Mouse (Mus musculus): ENCODE data around the gene Lrp1.

The Lrp1 gene

DNA sequence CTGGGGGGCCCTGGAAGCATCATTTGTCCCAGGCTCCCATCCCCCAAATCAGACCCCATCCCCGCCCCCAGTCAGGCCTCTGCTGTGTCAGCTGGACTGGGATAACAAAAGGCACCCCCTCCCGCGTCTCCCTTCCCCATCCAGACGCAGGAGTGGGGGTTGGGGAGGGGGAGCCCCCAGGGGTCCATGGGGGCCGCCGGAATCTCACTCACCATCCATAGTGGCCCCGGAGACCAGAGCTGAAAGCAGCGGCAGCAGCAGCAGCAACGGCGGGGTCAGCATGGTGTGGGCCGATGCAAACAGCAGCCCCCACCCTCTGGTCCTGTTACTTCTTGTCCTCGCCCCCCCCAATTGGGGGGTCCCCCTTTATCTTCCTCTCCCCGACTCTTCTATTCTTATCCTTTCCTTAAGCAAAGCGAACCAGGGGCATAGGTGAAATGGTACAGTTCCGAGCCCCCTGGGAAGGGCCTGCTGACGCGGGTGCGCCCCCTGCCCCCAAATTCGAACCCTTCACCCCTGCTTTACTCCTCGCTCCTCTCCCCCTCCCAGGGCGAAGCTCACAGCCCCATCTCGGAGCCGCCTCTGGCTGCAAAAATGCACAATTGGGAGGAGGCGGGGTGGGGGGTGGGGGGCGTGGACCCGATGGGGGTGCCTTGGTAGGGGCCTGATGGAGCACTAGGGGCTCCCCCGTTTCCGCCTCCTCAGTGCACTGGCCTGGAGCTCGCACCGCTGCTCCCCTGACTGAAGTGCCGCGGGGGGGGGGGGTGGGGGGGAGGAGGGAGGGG lies at the start of gene Lrp1:
Gene Lrp1 (minus strand): TSS at position 743 of the 785 bp plus-strand sequence.
- peak; percentile 61 for DNase-seq (ENCODE audit: low read depth, low spot score)

GRCm38 (mm10) chr10:127670185-127670584 lies 49.2 kb upstream of the Lrp1 start:
- peak; percentile 29 for DNase-seq (ENCODE audit: low read depth, low spot score)

- no peak for DNase-seq (ENCODE audit: low read depth, low spot score)
Observed at GRCm38 (mm10) chr10:127669170-127669569, 48.2 kb upstream of the Lrp1 start.

DNA sequence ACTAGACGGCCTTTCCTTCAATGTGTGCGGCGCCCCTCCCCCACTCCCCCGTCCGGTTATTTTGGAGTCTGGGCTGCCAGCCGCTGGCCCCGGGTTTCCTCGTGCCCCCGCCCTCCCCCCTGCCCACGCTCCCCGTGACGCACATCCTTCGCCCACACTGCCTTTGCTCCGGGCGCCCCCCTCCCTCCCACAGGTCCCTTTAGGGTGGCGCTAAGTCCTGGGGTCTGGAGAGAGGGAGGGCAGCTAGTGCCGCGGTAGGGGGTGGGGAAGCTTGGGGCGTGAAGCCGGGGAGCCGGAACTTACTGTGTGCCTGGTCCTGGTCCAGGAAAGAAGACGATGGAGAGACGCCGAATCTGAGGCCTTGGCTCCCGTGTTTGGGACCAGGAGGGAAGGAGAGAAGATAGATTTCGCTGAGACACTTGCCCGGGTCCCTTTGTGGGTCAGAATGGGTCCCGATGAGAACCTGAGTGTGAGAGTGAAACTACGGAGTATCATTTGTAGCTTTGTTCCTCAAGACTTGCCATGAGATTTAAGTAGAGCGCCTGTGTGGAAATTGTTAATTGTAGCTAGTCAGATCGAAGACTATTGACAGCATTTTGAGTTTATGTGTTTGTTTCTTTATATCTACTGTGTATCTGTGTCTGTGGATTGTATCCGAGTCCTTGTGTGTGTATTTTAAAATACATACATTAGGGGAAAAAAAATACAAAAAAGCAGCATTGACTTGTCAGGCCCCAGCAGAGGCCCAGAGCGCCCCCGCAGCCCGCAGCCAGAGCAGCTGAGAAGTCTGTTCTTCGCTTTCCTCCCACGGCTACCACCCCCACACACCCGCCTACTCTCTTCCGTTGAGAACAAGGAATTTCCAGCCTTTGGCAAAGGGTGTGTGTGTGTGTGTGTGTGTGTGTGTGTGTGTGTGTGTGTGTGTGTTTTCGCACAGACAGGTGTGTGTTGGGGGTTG lies 47.4 kb upstream of the Lrp1 start, which contains the start of gene Nab2:
Gene Nab2 (minus strand): TSS at position 476 of the 958 bp plus-strand sequence.
- DNase-seq (ENCODE audit: low read depth, low spot score), result peak; percentile 71

GRCm38 (mm10) chr10:127667269-127668092 lies 46.5 kb upstream of the Lrp1 start:
- peak; percentile 93 for DNase-seq (ENCODE audit: low read depth, low spot score)

DNA sequence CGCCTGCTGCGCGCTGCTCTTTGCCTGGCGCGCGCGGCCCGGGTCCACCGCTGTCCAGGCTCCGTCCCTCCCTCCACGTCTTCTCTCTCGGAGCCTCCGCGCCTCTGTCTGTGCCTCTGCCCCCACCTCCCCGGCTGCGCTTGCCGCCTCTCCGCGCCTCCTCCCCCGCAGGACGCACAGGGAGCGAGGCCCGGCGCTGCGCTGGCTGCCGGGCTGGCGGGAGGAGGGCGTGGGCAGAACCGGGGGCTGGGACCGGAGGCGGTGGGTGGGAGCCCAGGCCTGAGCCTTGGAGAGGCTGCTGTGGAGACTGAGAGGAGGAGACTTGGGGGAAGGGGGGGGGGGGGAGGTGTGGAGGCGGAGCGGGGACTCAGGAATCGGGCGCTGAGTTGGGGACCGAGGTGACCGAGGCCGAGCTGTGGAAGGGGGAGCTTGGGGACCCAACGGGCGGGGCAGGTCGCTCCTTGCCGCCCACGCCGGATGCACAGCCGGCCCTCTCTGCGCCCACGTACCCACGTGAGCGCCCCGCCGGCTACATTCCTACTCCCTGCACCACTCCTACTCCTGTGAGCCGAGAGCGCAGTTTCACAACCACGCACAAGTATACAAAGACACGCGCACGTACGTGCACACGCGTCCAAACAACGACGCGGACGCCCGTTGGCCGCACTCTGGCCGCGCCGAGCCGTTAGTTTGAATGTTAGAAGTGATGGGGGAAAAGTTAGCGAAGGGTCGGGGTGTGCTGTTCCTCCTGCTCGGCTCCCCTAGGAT lies 45.7 kb upstream of the Lrp1 start, which contains the start of gene Nemp1:
Gene Nemp1 (plus strand): TSS at position 401 of the 768 bp plus-strand sequence.
- peak; percentile 74 for DNase-seq (ENCODE audit: low read depth, low spot score)

GRCm38 (mm10) chr10:127665366-127666181 lies 44.6 kb upstream of the Lrp1 start:
- peak; percentile 38 for DNase-seq (ENCODE audit: low read depth, low spot score)

DNA sequence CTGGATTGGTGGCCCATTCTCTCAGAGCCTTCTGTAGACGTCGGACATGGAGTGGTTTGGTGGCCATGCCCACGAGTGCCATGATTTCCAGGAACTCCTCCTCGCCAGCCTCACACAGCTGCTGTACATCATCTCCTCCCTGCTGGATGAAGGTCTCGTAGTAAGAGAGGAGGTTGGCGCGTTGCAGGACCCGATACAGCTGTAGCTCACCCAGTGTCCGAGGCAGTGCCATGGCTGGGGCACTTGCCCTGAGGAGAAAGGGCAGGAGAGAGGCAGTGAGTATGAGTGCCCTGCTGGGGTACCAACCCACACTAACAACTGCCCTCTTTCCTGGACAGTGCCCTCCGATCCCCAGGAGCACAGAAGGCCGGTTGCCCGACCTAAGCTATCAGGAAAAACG lies 43.9 kb upstream of the Lrp1 start:
- no peak for DNase-seq (ENCODE audit: low read depth, low spot score)

DNA sequence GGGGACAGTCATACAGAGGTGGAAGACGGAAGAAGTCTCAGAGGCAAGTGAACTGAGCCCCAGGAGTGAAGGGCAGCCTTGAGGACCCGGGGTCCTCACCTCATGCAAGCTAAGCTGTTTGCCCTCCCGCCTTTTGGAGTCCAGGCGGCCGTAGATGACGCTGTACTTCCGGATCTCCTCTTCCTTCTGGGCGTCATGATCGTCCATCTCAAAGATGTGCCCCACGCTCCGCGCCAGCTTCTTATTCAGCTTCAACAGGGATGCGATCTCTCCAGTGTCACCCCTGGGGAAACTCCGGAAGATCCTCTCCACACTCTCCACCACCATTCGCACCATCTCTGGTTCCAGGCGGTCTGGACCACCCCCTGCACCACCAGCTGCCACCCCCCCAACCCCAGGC lies 43.2 kb upstream of the Lrp1 start:
- DNase-seq (ENCODE audit: low read depth, low spot score), result no peak

DNA sequence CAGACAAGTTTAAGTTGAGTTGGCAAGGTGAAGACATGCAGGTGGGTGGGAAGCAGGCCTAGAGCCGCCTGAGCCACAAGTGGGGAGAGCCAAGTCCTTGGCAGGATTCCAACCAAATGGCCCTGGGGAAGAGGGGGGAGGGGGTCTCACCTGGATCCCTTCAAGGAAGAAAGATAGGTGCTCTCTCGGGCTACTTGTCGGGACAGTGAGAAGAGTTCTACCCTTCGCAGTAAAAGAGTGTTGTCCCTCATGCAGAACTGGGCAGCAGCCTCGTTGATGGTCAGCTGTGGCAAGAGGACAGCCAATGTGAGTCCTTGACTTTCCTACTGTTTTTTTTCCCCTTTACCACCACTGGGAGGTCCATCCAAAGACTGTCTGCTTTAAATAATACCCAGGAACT lies 42.6 kb upstream of the Lrp1 start:
- DNase-seq (ENCODE audit: low read depth, low spot score), result no peak

- no peak for DNase-seq (ENCODE audit: low read depth, low spot score)
Observed at GRCm38 (mm10) chr10:127662666-127663253, 41.8 kb upstream of the Lrp1 start.

- DNase-seq (ENCODE audit: low read depth, low spot score), result peak; percentile 61
Observed at GRCm38 (mm10) chr10:127661915-127662663, 41.1 kb upstream of the Lrp1 start.

GRCm38 (mm10) chr10:127661291-127661914 lies 40.5 kb upstream of the Lrp1 start:
- no peak for DNase-seq (ENCODE audit: low read depth, low spot score)

GRCm38 (mm10) chr10:127659551-127659950 lies 38.6 kb upstream of the Lrp1 start:
- no peak for DNase-seq (ENCODE audit: low read depth, low spot score)

GRCm38 (mm10) chr10:127658076-127658475 lies 37.1 kb upstream of the Lrp1 start:
- DNase-seq (ENCODE audit: low read depth, low spot score), result peak; percentile 92

DNA sequence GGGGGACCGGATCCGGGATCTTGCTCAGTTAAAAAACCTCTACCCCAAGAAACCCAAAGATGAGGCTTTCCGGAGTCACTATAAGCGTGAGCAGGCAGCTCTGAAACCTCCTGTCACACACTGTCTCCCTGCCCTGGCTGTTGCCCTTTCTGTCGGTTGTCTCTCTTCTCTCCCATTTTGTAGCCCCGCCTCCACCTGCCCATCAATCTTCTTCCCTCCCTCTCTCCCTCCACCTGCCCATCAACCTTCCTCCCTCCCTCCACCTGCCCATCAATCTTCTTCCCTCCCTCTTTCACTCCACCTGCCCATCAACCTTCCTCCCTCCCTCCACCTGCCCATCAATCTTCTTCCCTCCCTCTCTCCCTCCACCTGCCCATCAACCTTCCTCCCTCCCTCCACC lies 36.7 kb upstream of the Lrp1 start:
- DNase-seq (ENCODE audit: low read depth, low spot score), result peak; percentile 62

GRCm38 (mm10) chr10:127654970-127655579 lies 34.1 kb upstream of the Lrp1 start:
- DNase-seq (ENCODE audit: low read depth, low spot score), result no peak
